Mouse (Mus musculus): Measurements from ENCODE around the gene Itprid2. TPM values are rescaled to one million over a fixed set of nuclear protein-coding genes. Genes with fewer than 3 reads are reported as not detected.
A peak's percentile ranks its signal among the peaks of the same experiment; 100 is the strongest.
"Not testable (repeated sequence)": the region's sequence is repeated elsewhere in the genome, so short reads cannot be mapped to it uniquely, and the experiment has no call there.

Itprid2 gene
- total RNA-seq (2017): 45.5 to 56.9 TPM (median 56.0 TPM) in 3 replicates

DNA sequence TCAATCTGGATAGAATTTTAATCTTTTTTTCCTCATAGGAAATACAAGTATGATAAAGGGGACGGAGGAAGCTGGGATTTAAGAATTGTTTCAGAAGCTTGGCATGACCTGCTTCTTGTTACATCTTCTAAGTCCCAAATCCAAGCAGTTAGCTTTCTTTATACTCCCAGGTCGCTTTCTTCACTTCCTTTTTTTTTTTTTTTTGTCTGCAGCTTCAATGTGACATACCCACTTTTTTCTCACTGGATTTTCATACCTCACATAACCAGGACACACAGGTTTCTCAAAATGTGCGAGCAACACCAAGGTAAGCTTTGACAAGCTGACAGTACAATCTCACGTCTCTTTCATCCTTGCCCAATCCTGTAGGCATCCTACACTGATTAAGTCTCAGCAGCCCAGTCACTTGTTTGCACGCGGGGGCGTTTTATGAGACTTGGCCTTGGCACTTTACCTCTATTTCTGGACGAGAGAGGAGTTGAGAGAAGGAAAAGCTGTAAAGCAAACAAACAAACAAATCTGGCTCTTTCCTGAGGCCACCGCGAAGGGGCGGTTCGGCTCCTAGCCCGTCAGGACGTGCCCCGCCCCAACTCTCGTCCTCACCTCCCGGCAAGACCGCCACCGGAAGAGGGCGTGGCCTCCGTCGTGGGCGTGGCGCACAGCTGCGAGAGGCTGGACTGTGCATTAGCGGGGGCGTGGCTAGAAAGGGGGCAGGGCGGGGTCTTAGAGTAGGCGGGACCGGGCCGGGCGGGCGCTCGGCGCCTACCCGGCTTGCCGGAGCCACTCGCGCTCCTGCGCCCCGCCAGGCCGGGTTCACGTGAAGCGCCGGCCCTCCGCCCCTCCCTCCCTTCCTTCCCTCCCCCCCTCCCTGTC lies at the start of gene Itprid2:
Gene Itprid2, plus strand, starts transcription at position 825 of the 873 bp plus-strand sequence.
- peak; percentile 95 for ATAC-seq (replicated peaks; ENCODE audit: insufficient number of reproducible peaks, low FRiP score, low TSS enrichment, poor library complexity, severe bottlenecking)

DNA sequence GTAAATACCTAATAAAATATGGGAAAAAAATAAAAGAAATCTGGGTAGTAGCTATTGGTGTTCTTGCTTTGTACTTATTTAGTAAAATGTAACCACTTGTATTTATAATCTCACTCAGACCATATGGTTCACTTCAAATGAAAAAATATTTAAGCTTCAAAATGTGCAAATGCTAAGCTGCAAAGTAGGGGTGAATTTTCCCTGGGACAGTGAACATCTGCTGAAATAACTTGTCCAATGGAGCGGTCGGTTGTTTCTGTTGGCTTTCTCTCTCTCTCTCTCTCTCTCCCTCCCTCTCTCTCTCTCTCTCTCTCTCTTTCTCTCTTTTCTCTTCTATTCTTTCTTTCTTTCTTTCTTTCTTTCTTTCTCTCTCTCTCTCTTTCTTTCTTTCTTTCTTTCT lies 39.0 kb upstream of the Itprid2 start:
- no peak for ATAC-seq (replicated peaks; ENCODE audit: insufficient number of reproducible peaks, low FRiP score, low TSS enrichment, poor library complexity, severe bottlenecking)

DNA sequence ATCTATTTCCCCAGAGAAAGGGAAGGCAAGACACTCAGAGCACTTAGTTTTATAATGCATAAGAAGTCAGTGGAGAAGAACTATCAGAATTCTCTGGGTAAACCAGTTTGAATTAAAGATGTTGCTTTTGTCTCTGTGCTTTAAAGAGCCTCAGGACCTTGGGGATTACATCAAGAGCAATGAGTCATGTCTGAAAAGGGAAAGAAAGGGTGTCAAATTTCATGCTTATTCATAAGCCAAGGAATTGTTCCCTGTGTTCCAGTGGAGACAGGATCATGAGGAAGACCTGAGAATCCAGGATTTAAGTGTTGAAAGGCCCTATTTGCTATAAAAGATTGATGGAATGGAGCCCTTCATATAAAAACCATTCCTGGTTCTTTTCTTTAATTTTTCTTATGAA lies 38.1 kb upstream of the Itprid2 start:
- no peak for ATAC-seq (replicated peaks; ENCODE audit: insufficient number of reproducible peaks, low FRiP score, low TSS enrichment, poor library complexity, severe bottlenecking)

DNA sequence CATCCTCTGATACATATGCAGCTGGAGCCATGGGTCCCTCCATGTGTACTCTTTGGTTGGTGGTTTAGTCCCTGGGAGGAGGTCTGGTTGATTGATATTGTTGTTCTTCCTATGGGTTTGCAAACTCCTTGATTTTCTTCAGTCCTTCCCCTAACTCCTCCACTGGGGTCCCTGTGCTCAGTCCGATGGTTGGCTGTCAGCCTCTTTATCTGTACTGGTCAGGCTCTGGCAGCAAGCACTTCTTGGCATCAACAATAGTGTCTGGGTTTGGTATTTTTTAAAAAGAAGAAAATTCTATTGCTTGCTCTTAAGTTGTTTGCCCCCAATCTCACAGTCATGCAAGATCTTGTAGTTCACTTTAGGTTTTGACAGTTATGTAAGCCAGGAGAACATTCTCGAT lies 34.0 kb upstream of the Itprid2 start:
- ATAC-seq (replicated peaks; ENCODE audit: insufficient number of reproducible peaks, low FRiP score, low TSS enrichment, poor library complexity, severe bottlenecking): not testable (repeated sequence)

DNA sequence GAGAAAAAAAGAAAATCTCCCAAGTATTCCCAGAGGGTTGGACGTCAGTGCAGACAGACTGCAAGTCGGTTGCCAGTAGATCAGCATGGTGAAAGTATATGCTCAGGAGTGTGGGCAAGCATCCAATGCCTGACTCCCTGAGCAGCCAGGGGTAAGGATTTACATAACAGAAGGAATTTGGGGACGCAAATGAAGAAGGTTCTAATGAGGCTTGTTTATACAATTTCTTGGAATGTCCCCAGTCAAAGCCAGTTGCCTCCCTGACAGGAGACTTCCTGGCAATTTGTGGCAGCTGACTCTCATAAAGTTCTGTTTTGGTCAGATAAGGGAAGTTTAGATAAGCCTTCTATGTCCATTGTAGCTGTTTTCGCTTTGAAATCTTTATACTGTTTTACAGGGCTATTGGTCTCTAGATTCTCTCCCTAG lies 33.4 kb upstream of the Itprid2 start:
- ATAC-seq (replicated peaks; ENCODE audit: insufficient number of reproducible peaks, low FRiP score, low TSS enrichment, poor library complexity, severe bottlenecking): no peak

DNA sequence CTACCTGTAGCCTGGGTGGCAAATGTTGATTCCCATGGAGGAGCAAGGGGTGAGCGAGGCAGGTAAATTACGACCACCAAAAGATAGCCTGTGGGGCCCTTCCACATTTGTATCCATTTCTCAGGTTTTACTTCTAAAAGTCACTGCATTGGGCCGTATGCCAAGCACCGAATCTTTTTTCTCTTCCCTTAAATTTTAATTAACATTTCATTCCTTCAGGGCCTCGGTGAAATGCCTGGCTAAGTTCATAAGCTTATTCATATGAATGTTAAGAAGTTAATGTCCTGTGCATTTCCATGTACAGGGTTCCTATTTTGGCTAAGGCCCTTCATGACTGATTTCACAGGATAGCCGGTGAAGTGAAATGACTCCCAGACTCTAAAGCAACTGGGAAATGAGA lies 32.8 kb upstream of the Itprid2 start:
- ATAC-seq (replicated peaks; ENCODE audit: insufficient number of reproducible peaks, low FRiP score, low TSS enrichment, poor library complexity, severe bottlenecking): no peak

DNA sequence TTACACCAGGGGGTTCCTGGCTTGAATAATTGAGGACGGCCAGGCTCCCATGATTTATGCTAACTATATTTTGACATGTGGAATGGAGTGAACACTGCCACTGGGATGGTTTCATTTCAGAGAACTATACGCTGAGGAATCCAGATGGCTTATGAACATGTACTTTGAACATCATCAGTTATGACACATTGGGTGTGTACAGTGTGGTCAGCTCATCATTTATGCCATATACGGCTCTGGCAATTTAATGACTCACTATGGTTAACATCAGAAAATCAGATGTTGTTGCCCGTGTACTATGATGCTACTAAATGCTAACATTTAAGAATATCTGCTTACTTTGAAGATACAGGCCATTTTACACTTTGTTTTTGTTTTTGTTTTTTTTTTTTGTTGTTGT lies 31.8 kb upstream of the Itprid2 start:
- no peak for ATAC-seq (replicated peaks; ENCODE audit: insufficient number of reproducible peaks, low FRiP score, low TSS enrichment, poor library complexity, severe bottlenecking)

DNA sequence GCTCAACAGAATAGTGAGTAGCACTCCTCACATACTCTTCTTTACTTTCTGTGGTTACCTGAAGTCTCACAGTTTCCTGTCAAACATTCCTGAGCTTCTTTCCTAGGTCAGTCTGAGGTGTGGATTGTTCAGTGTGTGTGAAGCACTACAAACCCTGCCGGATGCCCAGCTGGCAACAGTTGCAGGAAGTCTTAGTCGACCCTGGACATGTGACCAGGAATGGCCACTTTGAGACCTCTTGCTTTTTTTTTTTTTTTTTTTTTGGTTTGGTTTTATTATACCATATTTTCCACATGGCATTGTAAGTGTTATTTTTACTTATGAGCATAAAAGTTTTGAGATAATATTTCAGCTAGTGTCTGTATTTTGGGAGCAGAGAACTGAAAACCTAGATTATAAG lies 29.1 kb upstream of the Itprid2 start:
- ATAC-seq (replicated peaks; ENCODE audit: insufficient number of reproducible peaks, low FRiP score, low TSS enrichment, poor library complexity, severe bottlenecking): no peak

DNA sequence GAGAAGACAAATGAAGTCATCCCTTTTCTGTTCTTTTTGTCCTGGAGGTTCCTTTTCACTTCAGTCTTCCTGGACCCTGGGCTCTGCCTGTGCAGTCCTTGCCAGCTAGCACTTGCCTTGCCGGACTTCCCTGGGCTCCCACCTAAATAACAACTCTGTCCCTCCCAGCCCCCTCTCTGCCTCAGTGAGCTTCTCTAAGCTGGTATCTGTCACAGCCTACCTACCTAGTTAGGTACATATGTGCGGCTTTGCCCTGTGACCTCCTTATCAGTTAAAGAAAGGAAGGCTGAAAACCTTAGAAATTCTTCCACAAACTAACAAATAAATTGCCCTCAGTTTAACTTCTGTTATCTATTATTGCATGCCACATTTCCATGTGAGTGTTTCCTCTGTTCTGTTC lies 28.0 kb upstream of the Itprid2 start:
- ATAC-seq (replicated peaks; ENCODE audit: insufficient number of reproducible peaks, low FRiP score, low TSS enrichment, poor library complexity, severe bottlenecking): no peak

DNA sequence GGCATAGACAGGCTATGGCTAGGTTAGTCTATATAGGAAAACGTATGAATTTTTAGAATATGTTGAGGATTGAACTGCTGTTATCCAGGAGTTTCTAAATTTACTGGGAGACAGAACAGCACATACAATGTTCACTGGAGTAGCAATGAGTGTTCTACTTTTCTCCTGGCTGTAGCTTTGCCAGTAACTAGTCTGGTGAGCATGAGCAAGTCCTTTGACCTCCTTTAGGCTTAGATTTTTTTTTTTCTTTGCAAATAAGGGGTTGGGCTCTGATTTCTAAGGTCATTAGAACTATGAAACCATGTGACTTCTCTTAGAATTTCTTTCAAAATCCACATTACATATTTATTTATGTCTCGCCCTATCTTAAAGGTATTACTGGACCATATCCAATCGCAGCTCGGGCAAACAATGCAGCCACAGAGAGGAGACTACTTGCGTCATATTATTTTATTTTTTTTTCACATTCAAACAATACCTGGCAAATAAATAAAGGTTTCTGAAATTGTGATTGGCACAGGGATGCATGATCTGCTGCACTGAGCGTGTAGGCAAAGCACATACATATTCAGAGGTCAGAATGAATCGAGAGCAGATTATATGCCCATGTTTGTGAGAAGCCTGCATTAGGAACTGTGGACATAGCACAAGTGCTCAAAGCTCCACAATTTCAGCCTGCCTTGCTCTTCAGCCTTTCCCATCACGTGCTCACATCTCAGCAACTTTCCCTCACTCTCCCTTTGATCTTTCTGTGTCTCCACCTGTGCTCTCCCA lies 26.7 kb upstream of the Itprid2 start:
- no peak for ATAC-seq (replicated peaks; ENCODE audit: insufficient number of reproducible peaks, low FRiP score, low TSS enrichment, poor library complexity, severe bottlenecking)

DNA sequence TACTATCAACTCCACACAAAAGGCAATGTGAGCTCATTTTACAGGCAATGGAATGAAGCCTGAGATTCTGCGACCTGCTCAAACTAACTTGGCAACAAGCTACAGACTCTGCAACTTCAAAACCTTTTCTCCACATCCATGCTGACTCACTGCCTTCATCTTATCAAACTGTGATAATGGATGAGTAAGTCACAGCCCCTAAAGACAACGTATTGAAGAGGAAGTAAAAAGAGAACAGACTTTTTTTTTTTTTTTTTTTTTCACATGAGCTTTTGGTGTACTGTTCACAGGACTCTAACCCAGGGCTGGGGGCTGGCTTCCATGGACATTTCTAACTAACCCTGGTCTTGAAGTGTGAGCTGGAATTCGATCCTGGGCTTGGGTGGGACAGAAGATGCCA lies 24.3 kb upstream of the Itprid2 start:
- no peak for ATAC-seq (replicated peaks; ENCODE audit: insufficient number of reproducible peaks, low FRiP score, low TSS enrichment, poor library complexity, severe bottlenecking)

DNA sequence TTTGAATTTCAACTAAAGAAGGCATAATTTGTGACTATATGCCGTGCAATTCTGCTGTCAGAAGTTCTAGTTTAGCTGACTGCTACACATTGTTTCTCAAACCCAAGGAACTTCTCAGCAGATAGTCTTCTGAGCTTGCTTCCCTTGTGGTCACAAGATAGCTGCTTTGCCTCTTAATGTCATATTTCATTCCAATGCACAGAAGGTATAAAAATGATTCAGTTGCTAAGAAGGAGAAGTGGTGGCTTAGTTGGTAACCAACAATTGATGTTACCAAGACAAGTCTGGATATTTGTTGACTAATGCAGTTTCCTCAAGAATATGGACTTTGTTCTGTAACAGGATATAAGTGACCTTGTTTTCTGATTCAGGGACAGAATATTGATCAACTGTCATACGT lies 17.0 kb upstream of the Itprid2 start:
- ATAC-seq (replicated peaks; ENCODE audit: insufficient number of reproducible peaks, low FRiP score, low TSS enrichment, poor library complexity, severe bottlenecking): no peak

DNA sequence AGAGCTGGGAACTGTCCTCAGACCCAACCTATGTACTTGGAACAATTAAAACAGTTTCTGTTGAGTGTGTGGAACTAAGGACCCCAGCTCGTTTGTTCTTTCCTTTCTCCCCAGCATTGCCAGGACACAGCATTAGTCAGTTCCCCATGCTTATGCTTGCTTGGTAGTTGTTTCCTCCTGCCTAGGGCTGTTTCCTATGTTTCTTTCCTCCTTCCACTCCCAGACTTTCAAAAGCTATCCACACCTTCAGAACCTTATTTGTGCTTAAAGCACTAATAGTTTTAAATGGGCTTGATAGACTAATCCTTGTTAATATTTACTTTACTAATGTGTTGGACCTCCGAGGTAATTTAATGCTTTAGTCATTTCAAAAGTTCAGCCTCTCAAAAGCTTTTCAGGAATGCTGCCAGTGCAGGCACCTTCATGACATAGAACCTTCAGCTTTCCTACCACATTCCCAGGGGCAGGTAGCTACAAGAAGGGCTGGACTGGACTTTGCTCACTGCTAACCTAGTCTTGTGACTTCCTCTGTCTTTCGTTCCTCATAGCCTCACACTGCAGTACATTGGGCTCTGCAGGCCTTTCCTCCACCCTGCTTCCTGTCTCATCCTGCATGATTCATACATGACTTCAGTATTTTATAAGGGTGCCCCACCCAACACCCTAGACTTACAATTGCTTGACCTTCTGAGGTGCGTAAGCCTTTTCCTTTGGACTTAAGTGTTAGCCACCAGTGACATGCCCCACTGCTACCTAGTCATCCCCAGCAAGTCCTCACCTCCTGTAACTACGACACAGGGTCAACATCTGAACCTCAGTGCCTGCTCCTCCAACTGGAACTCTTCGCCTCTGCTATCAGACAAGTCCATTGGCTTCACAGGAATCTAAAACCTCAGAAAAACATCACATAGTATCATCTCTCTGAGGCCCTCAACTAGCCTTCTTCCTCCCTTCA lies 16.3 kb upstream of the Itprid2 start:
- ATAC-seq (replicated peaks; ENCODE audit: insufficient number of reproducible peaks, low FRiP score, low TSS enrichment, poor library complexity, severe bottlenecking): peak; percentile 96

DNA sequence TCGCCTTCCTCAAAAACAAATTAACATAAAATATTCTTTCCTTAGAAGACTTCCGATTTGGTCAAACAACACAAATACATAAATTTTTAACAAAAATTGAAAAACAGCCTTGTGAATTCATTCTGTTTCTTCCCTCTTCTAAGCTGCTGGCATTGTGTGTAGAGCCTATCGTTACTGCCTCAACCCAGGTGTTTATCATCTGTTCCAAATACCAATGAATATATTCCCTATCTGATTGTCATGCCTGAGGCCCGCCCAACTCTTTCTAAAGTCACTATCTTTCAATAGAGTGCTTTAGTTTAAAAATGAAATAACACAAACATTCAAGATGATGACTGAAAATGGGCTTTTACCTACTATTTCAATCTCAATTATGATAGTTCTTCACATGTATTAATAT lies 11.9 kb upstream of the Itprid2 start:
- ATAC-seq (replicated peaks; ENCODE audit: insufficient number of reproducible peaks, low FRiP score, low TSS enrichment, poor library complexity, severe bottlenecking): no peak

DNA sequence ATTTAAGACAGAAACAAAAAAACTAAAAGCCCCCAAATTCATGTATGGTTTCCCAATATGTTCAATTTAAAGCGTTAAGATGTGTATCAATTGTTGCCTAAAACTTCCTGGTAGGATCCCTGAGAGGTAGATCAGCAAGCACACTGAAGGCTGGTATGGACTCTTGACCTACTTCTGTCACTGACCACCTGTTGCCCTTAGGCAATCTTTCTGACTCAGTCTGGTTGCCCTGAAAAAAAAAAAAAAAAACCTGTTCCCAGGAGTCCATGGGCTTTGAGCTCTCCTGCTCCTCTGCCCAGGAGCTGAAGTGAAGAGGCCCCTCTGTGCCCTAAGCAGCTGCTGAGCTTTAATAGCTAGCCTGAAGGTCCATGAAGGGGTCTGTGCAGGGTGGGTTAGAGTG lies 7.5 kb upstream of the Itprid2 start:
- no peak for ATAC-seq (replicated peaks; ENCODE audit: insufficient number of reproducible peaks, low FRiP score, low TSS enrichment, poor library complexity, severe bottlenecking)

DNA sequence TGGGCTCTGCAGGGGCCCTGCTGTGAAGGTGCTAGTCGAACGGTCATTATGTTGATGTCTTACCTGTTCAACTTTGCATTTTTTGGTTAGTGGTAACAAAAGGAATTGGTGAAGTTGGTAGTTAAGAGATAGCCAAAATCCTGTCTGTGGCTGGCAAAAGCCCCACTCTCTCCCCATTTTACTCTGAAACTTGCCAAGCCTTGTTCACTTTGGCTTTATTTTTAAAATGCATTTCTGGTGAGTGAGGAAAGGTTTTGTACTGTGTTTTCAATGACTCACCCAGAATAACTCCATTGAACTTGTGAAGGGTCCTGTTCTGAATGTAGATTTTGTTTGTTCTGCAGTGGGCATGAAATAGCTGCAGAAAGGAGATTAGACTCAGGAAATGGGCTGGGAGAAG lies 4.9 kb upstream of the Itprid2 start:
- no peak for ATAC-seq (replicated peaks; ENCODE audit: insufficient number of reproducible peaks, low FRiP score, low TSS enrichment, poor library complexity, severe bottlenecking)

DNA sequence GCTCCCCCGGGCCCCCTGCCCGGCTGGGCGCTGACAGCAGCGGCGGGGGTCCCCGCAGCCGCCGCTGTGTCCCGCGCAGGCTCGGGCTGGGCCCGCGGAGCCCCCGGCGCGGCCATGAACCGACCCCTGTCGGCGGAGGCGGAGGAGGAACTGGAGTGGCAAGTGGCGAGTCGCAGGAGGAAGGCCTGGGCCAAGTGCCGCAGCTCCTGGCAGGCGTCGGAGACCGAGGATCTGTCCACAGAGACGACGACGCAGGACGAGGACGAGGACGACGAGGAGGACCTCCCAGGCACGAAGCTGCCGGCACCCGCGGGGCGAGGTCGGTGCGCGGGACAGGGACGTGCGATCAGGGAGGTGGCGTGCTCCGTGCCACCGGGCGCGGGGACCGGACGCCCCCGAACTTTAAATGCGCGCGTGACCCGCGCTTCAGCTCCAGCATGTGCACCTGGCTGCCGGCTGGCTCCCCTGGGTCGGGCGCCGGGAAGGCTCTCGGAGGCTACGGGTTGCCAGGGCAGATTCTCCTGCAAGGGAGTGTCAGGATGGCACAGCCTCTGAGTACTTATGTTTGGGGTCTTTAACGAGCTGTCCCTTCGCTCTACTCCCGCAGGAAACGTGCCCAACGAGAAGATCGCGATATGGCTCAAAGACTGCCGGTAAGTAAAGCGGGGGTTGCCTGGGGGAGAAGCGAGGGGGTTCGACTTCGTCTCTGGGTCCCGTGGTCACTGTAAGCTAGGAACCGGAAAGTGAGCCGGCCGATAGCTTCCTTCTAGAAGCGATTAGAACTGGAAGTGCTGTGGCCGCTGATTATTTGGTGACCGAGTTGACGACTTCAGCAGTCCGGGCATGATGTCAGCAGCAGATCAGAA lies 507 bp downstream of the Itprid2 start:
- ATAC-seq (replicated peaks; ENCODE audit: insufficient number of reproducible peaks, low FRiP score, low TSS enrichment, poor library complexity, severe bottlenecking): peak; percentile 59

DNA sequence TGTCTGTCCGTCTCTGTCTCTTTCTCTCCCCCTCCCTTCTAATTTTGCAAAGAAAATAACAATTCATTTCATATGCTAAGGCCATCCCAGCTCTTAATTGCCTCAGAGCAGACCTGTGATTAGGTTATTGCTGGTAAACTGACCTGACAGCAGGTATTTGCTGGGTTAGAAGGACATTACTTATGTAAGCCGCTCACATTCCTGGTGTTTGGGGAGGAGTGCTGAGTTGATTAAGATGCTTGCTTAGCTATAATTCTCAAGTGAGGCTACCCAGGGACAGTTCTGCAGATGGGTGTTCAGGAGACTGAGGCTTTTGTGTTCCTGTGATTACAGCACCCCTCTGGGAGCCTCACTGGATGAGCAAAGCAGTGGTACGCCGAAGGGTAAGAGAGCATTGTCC lies 3.8 kb downstream of the Itprid2 start:
- ATAC-seq (replicated peaks; ENCODE audit: insufficient number of reproducible peaks, low FRiP score, low TSS enrichment, poor library complexity, severe bottlenecking): no peak
